Mouse (Mus musculus) myocyte (in vitro differentiated cells): Measurements from ENCODE around the gene Ppt2.

Source experiments
- MAX ChIP-seq: IDR thresholded peaks from one replicate; pipeline ENCODE4 v1.6.1; 2011; ENCODE audit warnings: low read depth, mild to moderate bottlenecking, control low read depth
- MYOD1 ChIP-seq, 3 experiments: IDR thresholded peaks; one replicate each; pipeline ENCODE4 v1.6.1; 2011; ENCODE audit warnings: control low read depth in 2 of 3, low read depth in 2 of 3, mild to moderate bottlenecking in 2 of 3, moderate library complexity in 1 of 3; ENCODE audit not compliant: insufficient read length in 2 of 3, control insufficient read depth in 1 of 3
- MYOG ChIP-seq, 3 experiments: IDR thresholded peaks; one replicate each; pipeline ENCODE4 v1.6.1; 2011; ENCODE audit warnings: control low read depth in 2 of 3, low read depth in 2 of 3, mild to moderate bottlenecking in 2 of 3; ENCODE audit not compliant: insufficient read length in 2 of 3, control insufficient read depth in 1 of 3, insufficient read depth in 1 of 3
- POLR2A ChIP-seq: IDR thresholded peaks from one replicate; pipeline ENCODE4 v1.6.1; 2011; ENCODE audit warnings: low read depth, mild to moderate bottlenecking, control low read depth, moderate library complexity; ENCODE audit not compliant: insufficient read length
- POLR2AphosphoS2 ChIP-seq: IDR thresholded peaks from one replicate; pipeline ENCODE4 v1.6.1; 2011; ENCODE audit warnings: low read depth, control low read depth; ENCODE audit not compliant: insufficient read length
- TCF12 ChIP-seq: IDR thresholded peaks from one replicate; pipeline ENCODE4 v1.6.1; 2011; ENCODE audit warnings: mild to moderate bottlenecking, control low read depth; ENCODE audit not compliant: poor library complexity, insufficient read depth, severe bottlenecking

GRCm38 (mm10) chr17:34592581-34593549 is 35.4 kb downstream of the Ppt2 start:
- no peak for TF ChIP-seq POLR2A
- TF ChIP-seq MYOD1 (IDR thresholded peaks at IDR 0.05; ENCODE audit: control insufficient read depth in 1 of 3, insufficient read length in 2 of 3, low read depth in 2 of 3) = no peak
- no peak for TF ChIP-seq MYOG (IDR thresholded peaks at IDR 0.05; ENCODE audit: control insufficient read depth in 1 of 3, insufficient read depth in 1 of 3, insufficient read length in 2 of 3, low read depth in 2 of 3)
- TF ChIP-seq TCF12 = no peak
- no peak for TF ChIP-seq MAX
- no peak for TF ChIP-seq POLR2AphosphoS2
